Mouse (Mus musculus) C2C12 (cell line): ENCODE results near the gene R3hdml. TPM values are rescaled to one million over a fixed set of nuclear protein-coding genes. Genes with fewer than 3 reads are reported as not detected.
"Not testable (repeated sequence)": the region's sequence is repeated elsewhere in the genome, so short reads cannot be mapped to it uniquely, and the experiment has no call there.

Experiments used
- H3K27me3 ChIP-seq: one replicate; pipeline ENCODE4 v1.6.1; 2011; ENCODE audit not compliant: control insufficient read depth, insufficient read depth, insufficient read length
- H3K36me3 ChIP-seq: one replicate; pipeline ENCODE4 v1.6.1; 2011; ENCODE audit not compliant: control insufficient read depth, insufficient read depth
- H3K4me3 ChIP-seq: one replicate; pipeline ENCODE4 v1.5.1; 2011; ENCODE audit warnings: mild to moderate bottlenecking, control low read depth; ENCODE audit not compliant: poor library complexity, insufficient read depth, severe bottlenecking
- H3K79me2 ChIP-seq: one replicate; pipeline ENCODE4 v1.6.1; 2011; ENCODE audit not compliant: control insufficient read depth, insufficient read depth
- H3K79me3 ChIP-seq: one replicate; pipeline ENCODE4 v1.6.1; 2011; ENCODE audit warnings: low read depth, control low read depth
- H3ac ChIP-seq: one replicate; pipeline ENCODE3; 2011; ENCODE audit warnings: low read depth; ENCODE audit not compliant: control insufficient read depth, insufficient read length
- CEBPB ChIP-seq: IDR thresholded peaks from one replicate; pipeline ENCODE4 v1.6.1; 2011; ENCODE audit warnings: low read depth, mild to moderate bottlenecking, control low read depth, moderate library complexity
- CTCF ChIP-seq: IDR thresholded peaks from one replicate; pipeline ENCODE4 v1.5.1; 2011; ENCODE audit not compliant: control insufficient read depth, insufficient read depth, insufficient read length
- FOSL1 ChIP-seq: IDR thresholded peaks from one replicate; pipeline ENCODE4 v1.8.0; 2011; ENCODE audit warnings: mild to moderate bottlenecking, low read length; ENCODE audit not compliant: poor library complexity, insufficient read depth, severe bottlenecking
- MAX ChIP-seq: IDR thresholded peaks from one replicate; pipeline ENCODE4 v1.6.1; 2011; ENCODE audit warnings: mild to moderate bottlenecking, control low read depth
- MYOD1 ChIP-seq: IDR thresholded peaks from one replicate; pipeline ENCODE4 v1.6.1; 2011; ENCODE audit warnings: low read depth; ENCODE audit not compliant: control insufficient read depth, insufficient read length
- MYOG ChIP-seq: IDR thresholded peaks from one replicate; pipeline ENCODE4 v1.6.1; 2011; ENCODE audit not compliant: control insufficient read depth, insufficient read length; ENCODE audit errors: extremely low read depth
- USF1 ChIP-seq: IDR thresholded peaks from one replicate; pipeline ENCODE4 v1.6.1; 2011; ENCODE audit warnings: low read depth, mild to moderate bottlenecking, control low read depth, moderate library complexity
- polyA plus RNA-seq: library from polyadenylated mRNA; unstranded; fragments of >200 nt; fragmentation: generic; extraction: Trizol; gene quantifications from one replicate; pipeline ENCODE4 v1.2.1, GENCODE M21; 2012; ENCODE audit warnings: missing spikeins

Gene R3hdml
- polyA plus RNA-seq, 1 experiment = 0.32 TPM

DNA sequence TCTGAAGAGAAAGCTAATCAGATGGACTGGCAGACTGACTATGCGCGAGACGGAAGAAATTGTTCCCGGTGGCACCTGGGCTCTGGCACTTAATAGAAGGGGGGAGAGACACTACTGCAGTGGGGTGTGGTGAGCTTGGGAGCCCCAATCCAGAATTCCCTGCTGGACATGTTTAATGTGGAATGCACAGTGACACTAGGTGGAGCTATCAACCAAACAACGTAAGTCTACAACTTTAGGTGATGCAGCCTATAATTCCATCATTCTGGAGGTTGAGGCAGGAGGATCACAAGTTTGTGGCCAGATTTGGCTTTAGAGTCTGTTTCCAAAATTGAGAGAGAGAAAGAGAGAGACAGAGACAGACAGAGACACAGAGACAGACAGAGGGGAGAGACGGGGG, 39.4 kb upstream of the R3hdml start:
- Histone ChIP-seq H3K79me3 (no peaks in the 10 kb centered on the region), H3ac (no peak overlapping the region), H3K4me3 (no peak overlapping the region), H3K27me3 (peaks cover 59% of the 10 kb centered on the region), H3K36me3 (no peaks in the 10 kb centered on the region), H3K79me2 (no peaks in the 10 kb centered on the region)
- TF ChIP-seq CTCF (peak; percentile 8), USF1 (no peak)

DNA sequence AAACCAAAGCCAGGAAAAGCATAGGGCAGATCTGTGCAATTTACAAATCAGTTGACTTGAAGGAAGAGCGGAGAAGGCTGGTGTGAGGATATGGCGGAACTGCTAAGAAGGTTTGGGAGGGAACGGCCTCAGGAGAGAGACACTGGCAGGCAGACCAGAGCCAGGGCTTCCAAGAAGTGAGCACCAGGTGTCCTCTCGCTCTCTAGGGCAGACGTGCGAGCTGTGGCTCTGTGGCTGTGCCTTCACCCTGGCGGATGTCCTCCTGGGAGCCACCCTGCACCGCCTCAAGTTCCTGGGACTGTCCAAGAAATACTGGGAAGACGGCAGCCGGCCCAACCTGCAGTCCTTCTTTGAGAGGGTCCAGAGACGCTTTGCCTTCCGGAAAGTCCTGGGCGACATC, 38.7 kb upstream of the R3hdml start:
- peaks cover 66% of the 10 kb centered on the region for H3K27me3 ChIP-seq
- H3K79me3 ChIP-seq = no peaks in the 10 kb centered on the region
- no peaks in the 10 kb centered on the region for H3K79me2 ChIP-seq
- H3K4me3 ChIP-seq = no peak overlapping the region
- no peak overlapping the region for H3ac ChIP-seq
- no peak for TF ChIP-seq MYOD1
- TF ChIP-seq USF1 = no peak
- no peak for TF ChIP-seq FOSL1
- TF ChIP-seq CTCF = no peak
- TF ChIP-seq MAX = no peak
- no peak for TF ChIP-seq MYOG
- TF ChIP-seq CEBPB = no peak
- no peaks in the 10 kb centered on the region for H3K36me3 ChIP-seq

DNA sequence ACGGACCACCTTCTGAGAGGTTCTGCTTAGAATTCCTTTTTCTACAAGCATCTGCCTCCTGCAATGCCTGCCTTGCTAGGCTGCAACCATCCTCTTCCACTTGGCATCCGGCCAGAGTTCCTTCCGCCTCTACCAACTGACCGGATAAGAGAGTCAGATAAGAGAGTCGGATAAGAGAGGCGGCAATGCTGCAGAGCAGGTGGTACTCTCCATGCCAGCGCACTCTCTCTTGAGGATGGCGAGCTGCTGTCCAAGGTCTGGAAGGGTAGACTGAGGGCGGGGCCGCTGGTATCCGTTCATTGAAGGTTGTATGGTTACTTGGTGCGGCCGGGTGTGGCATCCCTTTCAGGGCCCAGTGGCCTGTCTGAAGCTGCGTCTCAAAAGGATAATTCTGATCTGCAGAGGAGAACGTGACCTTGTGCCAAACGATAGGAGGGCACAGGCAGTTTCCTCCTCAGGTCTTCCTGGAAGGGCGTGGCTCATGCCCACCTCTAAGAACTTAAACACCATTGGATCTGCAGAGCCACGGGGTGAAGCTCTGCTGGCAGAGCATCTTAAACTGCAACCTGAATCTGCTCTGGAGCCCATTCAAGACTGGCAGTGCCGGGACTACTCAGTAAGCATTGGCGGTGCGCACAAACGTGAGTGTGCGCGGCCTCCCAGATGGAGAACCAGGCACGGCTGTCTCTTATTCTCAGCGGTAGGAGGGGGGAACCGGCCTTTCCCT, 33.4 kb upstream of the R3hdml start:
- Histone ChIP-seq H3K79me2 (no peaks in the 10 kb centered on the region), H3K27me3 (peaks cover 40% of the 10 kb centered on the region), H3K4me3 (no peak overlapping the region), H3ac (no peak overlapping the region), H3K79me3 (no peaks in the 10 kb centered on the region), H3K36me3 (no peaks in the 10 kb centered on the region)
- TF ChIP-seq USF1 (no peak), MYOG (no peak), MAX (no peak)

DNA sequence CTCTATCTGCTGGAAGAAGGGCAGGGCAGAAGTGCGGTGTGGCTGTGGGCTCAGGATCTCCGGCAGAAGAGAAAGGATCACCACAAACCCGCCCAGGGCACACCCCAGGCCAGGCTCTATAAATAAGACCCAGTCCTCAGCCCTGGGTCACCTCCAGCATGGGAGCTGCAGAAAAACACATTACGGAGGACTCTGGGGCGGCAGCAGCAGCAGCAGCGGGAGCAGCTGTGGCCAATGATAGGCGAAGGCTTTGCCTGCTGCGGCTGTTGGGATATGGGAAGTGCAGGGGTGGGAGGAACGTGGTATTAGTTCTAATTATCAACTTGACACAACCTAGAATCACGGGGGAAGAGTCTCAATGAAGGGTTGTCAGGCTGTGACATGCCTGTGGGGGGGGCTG, 32.7 kb upstream of the R3hdml start:
- peaks cover 36% of the 10 kb centered on the region for H3K27me3 ChIP-seq
- H3K4me3 ChIP-seq = no peak overlapping the region
- no peak overlapping the region for H3ac ChIP-seq
- no peaks in the 10 kb centered on the region for H3K36me3 ChIP-seq
- TF ChIP-seq CTCF (no peak), FOSL1 (no peak), MYOD1 (no peak), USF1 (no peak), MYOG (no peak), MAX (no peak), CEBPB (no peak)
- no peaks in the 10 kb centered on the region for H3K79me2 ChIP-seq
- no peaks in the 10 kb centered on the region for H3K79me3 ChIP-seq

DNA sequence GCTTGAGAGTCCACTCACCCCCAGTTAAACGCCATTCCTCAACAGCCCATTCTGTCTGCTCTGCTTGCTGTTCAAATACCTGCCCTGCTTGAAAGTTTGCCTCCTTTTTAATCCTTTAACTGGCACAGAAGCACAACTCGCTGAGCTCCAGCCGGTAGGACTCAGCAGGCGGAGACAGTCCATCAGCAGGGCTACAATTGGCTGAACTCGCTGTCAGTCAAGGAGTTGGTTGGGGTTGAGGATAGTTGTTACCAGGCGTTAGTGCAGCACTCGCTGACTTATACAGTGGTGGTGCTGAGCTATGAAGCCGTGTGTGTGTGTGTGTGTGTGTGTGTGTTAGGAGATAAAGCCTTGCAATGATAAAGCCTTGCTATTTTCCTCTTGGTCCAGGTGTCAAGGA, 31.5 kb upstream of the R3hdml start:
- TF ChIP-seq MYOD1 (no peak), USF1 (no peak), FOSL1 (no peak), CEBPB (no peak), MAX (no peak), MYOG (no peak), CTCF (no peak)
- H3ac ChIP-seq = no peak overlapping the region

DNA sequence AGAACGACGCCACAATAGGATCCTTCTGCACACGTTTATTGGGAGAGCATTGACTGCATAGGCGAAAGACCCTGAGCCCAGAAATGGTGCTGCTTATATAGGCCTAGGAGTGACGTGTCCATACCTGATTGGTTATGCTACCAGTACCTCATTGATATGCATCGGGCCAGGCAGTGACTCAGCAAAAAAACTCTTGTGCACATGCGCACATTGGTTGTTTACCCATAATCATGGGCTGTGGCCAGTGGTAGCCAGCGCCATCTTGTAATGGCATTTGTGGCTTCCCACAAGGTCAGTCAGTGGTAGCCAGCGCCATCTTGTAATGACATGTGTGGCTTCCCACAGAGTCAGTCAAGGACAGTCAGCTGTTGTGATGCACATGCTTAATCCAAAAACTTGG, 30.8 kb upstream of the R3hdml start:
- H3K4me3 ChIP-seq, H3K79me3 ChIP-seq, H3K36me3 ChIP-seq, H3K79me2 ChIP-seq, H3ac ChIP-seq: not testable (repeated sequence)
- H3K27me3 ChIP-seq = peaks cover 21% of the 10 kb centered on the region

More for the DNA sequence above, 31.5 kb upstream of the R3hdml start:
- H3K27me3 ChIP-seq = peaks cover 23% of the 10 kb centered on the region
- H3K79me3 ChIP-seq = no peaks in the 10 kb centered on the region
- H3K79me2 ChIP-seq = no peaks in the 10 kb centered on the region
- H3K4me3 ChIP-seq = no peak overlapping the region
- no peaks in the 10 kb centered on the region for H3K36me3 ChIP-seq
